Mouse (Mus musculus) kidney, adult 2 months (tissue): Measurements from ENCODE around the gene Ankrd27.

ENCODE experiments used
- CTCF ChIP-seq: fragments of 200-500 bp; conservative IDR thresholded peaks from 2 replicates; pipeline ENCODE4 v1.5.1; 2011; ENCODE audit warnings: low read depth, mild to moderate bottlenecking, control low read depth, low read length, moderate library complexity, mixed read lengths; ENCODE audit not compliant: insufficient read depth, insufficient read length
- POLR2A ChIP-seq: fragments of 200-500 bp; IDR thresholded peaks from one replicate; pipeline ENCODE4 v1.6.1; 2011; ENCODE audit warnings: low read depth, low read length, control low read depth

DNA sequence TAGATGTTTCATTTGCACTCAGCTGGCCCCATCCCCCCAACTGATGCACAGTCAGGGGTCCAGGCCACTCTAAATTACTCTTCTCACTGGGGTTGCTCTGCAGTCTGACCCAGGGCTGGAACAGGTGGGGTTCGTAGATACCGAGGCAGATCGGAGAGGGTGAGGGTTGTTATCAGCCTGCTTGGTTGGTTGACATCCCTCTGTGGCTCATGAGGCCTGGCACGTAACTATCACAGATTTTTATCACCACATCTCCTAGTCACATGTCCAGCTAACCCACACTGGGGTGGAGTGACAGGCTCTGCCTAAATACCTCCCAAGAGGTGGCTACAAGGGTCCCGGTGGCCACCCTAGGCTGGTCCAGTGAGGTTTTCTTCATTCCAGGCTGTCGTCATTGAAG lies 15.1 kb downstream of the Ankrd27 start:
- no peak for TF ChIP-seq CTCF
- TF ChIP-seq POLR2A: no peak
